Mouse (Mus musculus) heart, embryonic 15.5 days (tissue): Measurements from ENCODE around the gene Dhtkd1. TPM values are rescaled to one million over a fixed set of nuclear protein-coding genes. Genes with fewer than 3 reads are reported as not detected.

Experiments
- ATAC-seq: fragments of 200-750 bp; cut with Nextera tagmentation; replicated peaks from 2 replicates; pipeline ENCODE4 v1.8.0; 2017; ENCODE audit warnings: low read depth, moderate TSS enrichment; ENCODE audit not compliant: insufficient number of reproducible peaks, insufficient read depth, low FRiP score
- H3K27ac ChIP-seq: fragments of 300-500 bp; sonication (generic); 2 replicates; pipeline ENCODE4 v1.5.1; 2015; ENCODE audit warnings: mild to moderate bottlenecking, inconsistent platforms
- H3K27me3 ChIP-seq: fragments of 300-500 bp; sonication (generic); 2 replicates; pipeline ENCODE4 v1.6.1; 2015; ENCODE audit warnings: inconsistent platforms
- H3K36me3 ChIP-seq: fragments of 300-500 bp; sonication (generic); 2 replicates; pipeline ENCODE4 v1.6.1; 2015; ENCODE audit warnings: mild to moderate bottlenecking, inconsistent platforms
- H3K4me1 ChIP-seq: fragments of 300-500 bp; sonication (generic); replicated peaks from 2 replicates; pipeline ENCODE4 v1.6.1; 2015; ENCODE audit warnings: inconsistent platforms
- H3K4me2 ChIP-seq: fragments of 300-500 bp; sonication (generic); 2 replicates; pipeline ENCODE4 v1.6.1; 2015; ENCODE audit warnings: inconsistent platforms, mild to moderate bottlenecking, moderate library complexity
- H3K4me3 ChIP-seq: fragments of 300-500 bp; sonication (generic); 2 replicates; pipeline ENCODE4 v1.5.1; 2015; ENCODE audit warnings: mild to moderate bottlenecking, inconsistent platforms
- H3K9ac ChIP-seq: fragments of 300-500 bp; sonication (generic); 2 replicates; pipeline ENCODE4 v1.6.1; 2015; ENCODE audit warnings: mild to moderate bottlenecking, inconsistent platforms
- H3K9me3 ChIP-seq: fragments of 300-500 bp; sonication (generic); replicated peaks from 2 replicates; pipeline ENCODE4 v1.6.1; 2016; ENCODE audit warnings: inconsistent platforms
- WGBS: fragments of 180-500 bp; shearing (Covaris S2); methylation state at CpG from one replicate; pipeline ENCODE4 v1.1.7; 2015; ENCODE audit warnings: mixed read lengths; 5-methylcytosine and 5-hydroxymethylcytosine counted together
- polyA plus RNA-seq: library from polyadenylated mRNA; unstranded; fragments of >200 nt; fragmentation: Nextera tagmentation; extraction: Ambion mirVana; gene quantifications from 2 replicates; pipeline ENCODE4 v1.2.1, GENCODE M21; 2015

Gene Dhtkd1
- polyA plus RNA-seq, 1 experiment from 2014 or later: 1.5 TPM

DNA sequence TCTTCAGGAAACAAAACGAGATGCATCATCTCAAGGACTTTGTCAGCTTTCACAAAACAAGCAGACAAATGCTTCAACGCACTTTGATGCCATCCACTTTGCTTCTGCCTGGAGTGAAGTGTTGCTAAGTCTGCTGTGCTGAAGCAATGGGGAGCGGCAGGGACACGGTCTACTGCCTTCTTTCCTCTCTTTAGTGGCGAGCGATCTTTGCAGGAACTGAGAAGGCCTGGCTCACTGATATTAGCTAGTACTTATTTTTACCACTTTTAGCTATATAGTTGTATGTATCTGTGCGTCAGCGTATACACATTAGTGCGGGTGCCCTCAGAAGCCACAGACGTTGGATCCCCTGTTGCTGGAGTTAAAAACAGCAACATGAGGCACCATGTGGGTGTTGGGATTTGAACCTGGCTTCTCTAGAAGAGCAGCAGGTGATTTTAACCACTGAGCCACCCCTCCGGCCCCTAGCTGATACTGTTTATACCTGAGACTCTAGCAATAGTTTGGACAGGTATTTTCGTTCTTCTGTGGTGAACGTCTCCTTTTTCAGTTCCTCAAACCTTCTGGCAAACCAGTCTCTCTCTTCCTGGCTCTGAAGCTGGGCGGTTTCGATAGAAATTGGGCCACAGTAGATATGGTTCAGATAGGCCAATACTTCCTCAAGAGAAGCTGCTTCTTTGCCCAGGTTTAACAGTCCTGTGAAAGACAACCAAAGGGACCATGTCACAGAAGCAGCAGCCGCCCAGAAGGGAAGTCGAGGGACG, 12.1 kb downstream of the Dhtkd1 start:
- Histone ChIP-seq H3K4me2 (no peak overlapping the region), H3K27me3 (no peaks in the 10 kb centered on the region)
- WGBS: 82% methylated on average over 18 of the region's 18 CpGs

DNA sequence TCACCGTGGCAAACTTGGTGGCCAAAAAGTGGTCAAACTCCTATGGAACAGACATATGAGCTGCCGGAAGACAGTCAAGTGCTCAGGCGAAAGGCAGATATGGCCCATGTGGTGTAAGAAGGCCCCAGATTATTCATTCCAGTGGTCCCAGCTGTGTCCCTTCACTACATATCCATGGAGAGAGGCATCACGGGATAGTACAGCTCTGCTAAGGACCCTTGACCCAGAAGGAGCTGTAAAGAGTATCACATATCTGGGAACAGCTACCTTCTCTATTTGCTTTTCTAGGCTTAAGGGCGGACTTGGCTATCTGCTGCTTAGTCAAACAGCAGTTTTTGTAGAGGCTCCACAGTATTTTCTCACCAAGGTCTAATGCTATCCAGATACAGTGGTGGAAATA, 12.8 kb downstream of the Dhtkd1 start:
- Histone ChIP-seq H3K4me3 (no peak overlapping the region), H3K36me3 (no peaks in the 10 kb centered on the region), H3K27ac (no peak overlapping the region), H3K9ac (no peak overlapping the region), H3K27me3 (no peaks in the 10 kb centered on the region), H3K4me1 (no peaks in the 10 kb centered on the region), H3K4me2 (no peak overlapping the region), H3K9me3 (no peaks in the 10 kb centered on the region)
- no peak for ATAC-seq
- WGBS: 84% methylated on average over 5 of the region's 5 CpGs

More for the DNA sequence above, 12.1 kb downstream of the Dhtkd1 start:
- no peak overlapping the region for H3K27ac ChIP-seq
- no peak overlapping the region for H3K9ac ChIP-seq
- no peaks in the 10 kb centered on the region for H3K36me3 ChIP-seq
- H3K9me3 ChIP-seq: no peaks in the 10 kb centered on the region
- no peak overlapping the region for H3K4me3 ChIP-seq
- ATAC-seq: no peak
- no peaks in the 10 kb centered on the region for H3K4me1 ChIP-seq

GRCm38 (mm10) chr2:5927481-5927880, 15.1 kb downstream of the Dhtkd1 start:
- no peaks in the 10 kb centered on the region for H3K36me3 ChIP-seq
- 86% methylated on average over 5 of the region's 5 CpGs for WGBS

GRCm38 (mm10) chr2:5923786-5924185, 18.8 kb downstream of the Dhtkd1 start:
- 74% methylated on average over 9 of the region's 9 CpGs for WGBS
- no peak for ATAC-seq
- Histone ChIP-seq H3K4me2 (no peak overlapping the region), H3K36me3 (no peaks in the 10 kb centered on the region), H3K27me3 (no peaks in the 10 kb centered on the region), H3K27ac (no peak overlapping the region), H3K4me1 (no peaks in the 10 kb centered on the region), H3K9me3 (no peaks in the 10 kb centered on the region), H3K4me3 (no peak overlapping the region), H3K9ac (no peak overlapping the region)

More at GRCm38 (mm10) chr2:5927481-5927880, 15.1 kb downstream of the Dhtkd1 start:
- H3K4me1 ChIP-seq: no peaks in the 10 kb centered on the region
- no peak overlapping the region for H3K27ac ChIP-seq
- ATAC-seq: no peak
- no peaks in the 10 kb centered on the region for H3K27me3 ChIP-seq
- no peak overlapping the region for H3K9ac ChIP-seq
- H3K4me2 ChIP-seq: no peak overlapping the region
- no peak overlapping the region for H3K4me3 ChIP-seq
- H3K9me3 ChIP-seq: no peaks in the 10 kb centered on the region

DNA sequence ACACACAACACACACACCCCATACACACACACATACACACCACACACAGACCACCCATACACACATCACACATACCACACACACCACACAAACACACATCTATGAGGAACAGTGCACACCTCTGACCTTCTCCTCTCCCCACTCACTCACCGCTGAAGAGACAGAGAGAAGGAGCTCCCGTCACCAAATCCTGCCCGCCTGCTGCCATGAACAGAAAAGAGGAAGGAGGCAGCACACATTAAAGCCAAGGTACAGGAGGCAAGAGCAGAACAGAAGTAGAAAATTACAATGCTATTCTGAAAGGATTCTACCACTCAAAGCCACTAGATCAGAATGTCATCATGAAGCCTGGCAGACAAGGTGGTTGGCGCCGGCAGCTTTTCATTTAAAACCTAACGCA, 19.8 kb downstream of the Dhtkd1 start:
- no peaks in the 10 kb centered on the region for H3K36me3 ChIP-seq
- no peak overlapping the region for H3K9ac ChIP-seq
- H3K4me1 ChIP-seq: no peaks in the 10 kb centered on the region
- H3K4me2 ChIP-seq: no peak overlapping the region
- WGBS: 87% methylated on average over 6 of the region's 6 CpGs
- H3K27me3 ChIP-seq: no peaks in the 10 kb centered on the region
- H3K27ac ChIP-seq: no peak overlapping the region
- H3K4me3 ChIP-seq: no peak overlapping the region
- ATAC-seq: no peak
- H3K9me3 ChIP-seq: no peaks in the 10 kb centered on the region

DNA sequence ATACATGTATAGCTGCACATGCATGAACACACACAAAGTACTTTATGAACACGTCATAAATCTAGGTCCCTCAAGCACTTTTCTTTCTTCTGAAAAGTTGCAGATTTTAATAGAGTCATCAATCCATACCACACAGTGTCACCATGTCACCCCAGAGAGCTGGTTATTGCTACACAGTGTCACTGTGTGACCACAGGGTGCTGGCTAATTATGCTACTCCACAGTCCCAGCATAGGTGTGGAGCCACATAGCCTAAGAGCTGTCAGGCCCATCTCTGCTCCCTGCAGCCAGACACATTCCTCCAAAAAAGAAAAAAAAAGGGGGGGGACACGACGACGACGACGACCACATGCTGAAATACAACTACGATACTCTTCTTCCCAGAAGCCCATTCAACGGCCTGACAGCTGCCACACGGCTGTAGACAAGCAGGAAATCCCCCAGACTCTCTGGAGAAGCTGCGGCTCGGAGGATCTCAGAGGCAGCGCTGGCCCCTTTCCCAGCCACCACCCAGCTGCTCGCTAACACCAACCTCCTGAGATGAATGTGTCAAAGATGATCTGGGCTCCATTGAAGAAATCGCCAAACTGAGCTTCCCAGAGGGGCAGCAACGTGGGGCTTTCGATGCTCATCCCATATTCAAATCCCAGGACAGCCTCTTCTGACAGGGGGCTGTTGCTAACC, 31.2 kb downstream of the Dhtkd1 start:
- no peak for ATAC-seq
- no peaks in the 10 kb centered on the region for H3K36me3 ChIP-seq
- no peaks in the 10 kb centered on the region for H3K9me3 ChIP-seq
- 61% methylated on average over 16 of the region's 16 CpGs for WGBS
- H3K27ac ChIP-seq: no peak overlapping the region
- no peak overlapping the region for H3K4me2 ChIP-seq
- H3K4me3 ChIP-seq: no peak overlapping the region
- H3K4me1 ChIP-seq: no peaks in the 10 kb centered on the region
- no peaks in the 10 kb centered on the region for H3K27me3 ChIP-seq
- H3K9ac ChIP-seq: no peak overlapping the region

DNA sequence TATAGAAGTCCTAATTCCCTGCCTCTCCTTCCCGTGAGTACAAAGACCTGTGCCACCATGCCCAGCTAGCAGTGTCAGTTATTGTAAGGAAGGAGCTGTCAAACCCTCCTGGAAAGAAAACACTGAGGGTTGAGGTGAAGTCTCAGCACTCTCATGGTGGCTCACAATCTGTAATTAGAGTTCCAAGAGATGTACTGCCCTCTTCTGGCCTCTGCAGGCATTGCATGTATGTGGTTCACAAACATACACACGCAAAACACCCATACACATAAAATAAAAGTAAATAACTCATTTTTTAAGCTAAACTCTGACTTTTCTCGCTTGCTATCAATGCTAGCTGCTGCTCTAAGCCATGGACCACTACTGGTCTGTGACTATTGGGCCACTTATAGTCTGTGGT, 36.0 kb downstream of the Dhtkd1 start:
- Histone ChIP-seq H3K27ac (no peak overlapping the region), H3K27me3 (no peaks in the 10 kb centered on the region), H3K36me3 (no peaks in the 10 kb centered on the region), H3K4me2 (no peak overlapping the region), H3K9ac (no peak overlapping the region), H3K4me3 (no peak overlapping the region), H3K9me3 (no peaks in the 10 kb centered on the region), H3K4me1 (no peaks in the 10 kb centered on the region)
- WGBS: 58% methylated on average over 3 of the region's 3 CpGs
- no peak for ATAC-seq

- no peaks in the 10 kb centered on the region for H3K9me3 ChIP-seq
- H3K27me3 ChIP-seq: no peaks in the 10 kb centered on the region
- H3K36me3 ChIP-seq: no peaks in the 10 kb centered on the region
- WGBS: 25% methylated on average over 5 of the region's 5 CpGs
- H3K9ac ChIP-seq: no peak overlapping the region
- no peak overlapping the region for H3K4me2 ChIP-seq
- H3K4me3 ChIP-seq: no peak overlapping the region
- no peaks in the 10 kb centered on the region for H3K4me1 ChIP-seq
- no peak for ATAC-seq
- no peak overlapping the region for H3K27ac ChIP-seq
Observed at GRCm38 (mm10) chr2:5906092-5906491, 36.5 kb downstream of the Dhtkd1 start.

DNA sequence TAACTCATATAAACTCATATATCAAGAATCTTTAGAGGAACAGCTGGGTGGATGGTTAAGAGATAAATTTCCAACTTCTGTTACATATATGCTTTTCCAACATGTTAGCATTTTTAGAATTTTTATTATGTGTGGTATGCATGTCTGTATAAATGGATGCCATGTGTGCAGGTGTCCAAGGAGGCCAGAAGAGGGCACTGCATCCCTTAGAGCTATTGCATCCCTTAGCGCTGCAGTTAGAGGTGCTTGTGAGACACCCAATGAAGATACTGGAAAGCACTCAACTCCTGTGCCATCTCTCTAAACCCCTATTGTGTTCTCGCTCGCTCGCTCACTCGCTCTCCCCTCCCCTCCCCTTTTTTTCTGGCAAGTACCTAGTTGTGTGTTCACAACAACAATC, 42.4 kb downstream of the Dhtkd1 start:
- H3K27ac ChIP-seq: no peak overlapping the region
- WGBS: 70% methylated on average over 5 of the region's 5 CpGs
- no peak for ATAC-seq
- H3K4me3 ChIP-seq: no peak overlapping the region
- H3K4me1 ChIP-seq: 0 out of 2 replicates have a peak, but pooled peaks cover 3% of the 10 kb centered on the region
- H3K36me3 ChIP-seq: no peaks in the 10 kb centered on the region
- H3K4me2 ChIP-seq: no peak overlapping the region
- H3K9ac ChIP-seq: no peak overlapping the region
- H3K27me3 ChIP-seq: no peaks in the 10 kb centered on the region
- H3K9me3 ChIP-seq: no peaks in the 10 kb centered on the region

- no peaks in the 10 kb centered on the region for H3K27me3 ChIP-seq
- peak within 1 kb of the TSS; percentile 92 for H3K27ac ChIP-seq
- no peaks in the 10 kb centered on the region for H3K9me3 ChIP-seq
- peak; percentile 99 for ATAC-seq
- H3K4me2 ChIP-seq: peak within 1 kb of the TSS; percentile 81
- H3K36me3 ChIP-seq: peaks cover 4% of the 10 kb centered on the region; the same call in 1 of the 2 replicates
- peaks cover 11% of the 10 kb centered on the region for H3K4me1 ChIP-seq
- H3K4me3 ChIP-seq: peak within 1 kb of the TSS; percentile 99
- under 1% methylated on average over 62 of the region's 62 CpGs for WGBS
- H3K9ac ChIP-seq: peak within 1 kb of the TSS; percentile 98
Observed at GRCm38 (mm10) chr2:5894843-5895570, 47.6 kb downstream of the Dhtkd1 start, which contains the start of gene Sec61a2. Gene Sec61a2 (minus strand): TSS chr2:5895432.

DNA sequence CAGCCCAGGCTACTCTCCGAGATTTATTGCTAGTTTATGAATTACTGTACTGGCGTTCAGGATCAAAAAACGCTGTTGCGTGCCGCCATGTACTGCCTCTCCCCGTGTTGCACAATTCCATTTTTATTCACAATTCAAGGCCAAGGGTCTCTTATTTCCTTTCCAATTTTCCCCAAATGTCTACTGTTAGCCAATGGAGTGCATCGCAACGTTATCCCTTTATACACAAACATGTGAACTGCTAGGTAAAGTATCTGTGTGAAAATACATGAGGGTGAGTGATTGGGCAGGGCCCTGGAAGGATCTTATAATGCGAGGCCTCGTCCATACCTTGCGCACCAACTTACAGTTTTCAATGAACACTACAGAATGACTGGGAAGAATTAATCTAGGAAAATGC, 48.3 kb downstream of the Dhtkd1 start:
- no peak overlapping the region for H3K27ac ChIP-seq

More for the DNA sequence above, 48.3 kb downstream of the Dhtkd1 start:
- Histone ChIP-seq H3K4me3 (peak overlapping the region; percentile 99), H3K9me3 (no peaks in the 10 kb centered on the region), H3K4me1 (peaks cover 11% of the 10 kb centered on the region), H3K9ac (peak overlapping the region; percentile 98; the same call in 1 of the 2 replicates), H3K36me3 (peaks cover 4% of the 10 kb centered on the region; the same call in 1 of the 2 replicates), H3K27me3 (no peaks in the 10 kb centered on the region), H3K4me2 (peak overlapping the region; percentile 81)
- 48% methylated on average over 11 of the region's 11 CpGs for WGBS
- ATAC-seq: no peak
